Mouse (Mus musculus): Measurements from ENCODE around the gene Casp9.

The Casp9 gene

GRCm38 (mm10) chr4:141864506-141864905, 71.1 kb downstream of the Casp9 start:
- no peak for DNase-seq (ENCODE audit: low spot score in 2 of 2)

- DNase-seq (ENCODE audit: low spot score in 2 of 2) = no peak
Measured at GRCm38 (mm10) chr4:141865006-141865405, 71.6 kb downstream of the Casp9 start.

Data from frontal cortex, postnatal 14 days (tissue).